Mouse (Mus musculus) MEL (cell line): Measurements from ENCODE around the gene Sorbs1. TPM values are rescaled to one million over a fixed set of nuclear protein-coding genes. Genes with fewer than 3 reads are reported as not detected.

ENCODE experiments used
- DNase-seq: peaks from one replicate; pipeline ENCODE4 v3.0.0; 2011; ENCODE audit warnings: low read depth, low spot score
- H3K27ac ChIP-seq: 2 replicates; pipeline ENCODE4 v1.5.1; 2012; ENCODE audit warnings: low read depth, mild to moderate bottlenecking, control low read depth, low read length, moderate library complexity; ENCODE audit not compliant: control insufficient read depth
- H3K27me3 ChIP-seq, 2 experiments: fragments of 150-350 bp in 1 of 2; sonication (generic) in 1 of 2; 2 replicates each; pipeline ENCODE4 v1.6.1; 2012; ENCODE audit warnings: low read length in 2 of 2, mild to moderate bottlenecking in 2 of 2, improper control_type of control experiment in 1 of 2, moderate library complexity in 1 of 2; ENCODE audit not compliant: insufficient read depth in 2 of 2, control insufficient read depth in 1 of 2
- H3K36me3 ChIP-seq, 2 experiments: 2 replicates each; pipeline ENCODE4 v1.6.1; 2012 to 2014; ENCODE audit warnings: low read length in 2 of 2, improper control_type of control experiment in 1 of 2, inconsistent platforms in 1 of 2, mild to moderate bottlenecking in 1 of 2; ENCODE audit not compliant: insufficient read depth in 2 of 2, control insufficient read depth in 1 of 2
- H3K4me1 ChIP-seq, 2 experiments: fragments of 150-350 bp in 1 of 2; sonication (generic) in 1 of 2; 2 replicates each; pipeline ENCODE4 v1.6.1; 2012; ENCODE audit warnings: low read length in 2 of 2, improper control_type of control experiment in 1 of 2, mild to moderate bottlenecking in 1 of 2; ENCODE audit not compliant: insufficient read depth in 2 of 2, control insufficient read depth in 1 of 2
- H3K4me3 ChIP-seq, 2 experiments: fragments of 150-350 bp in 1 of 2; sonication (generic) in 1 of 2; 2 replicates each; pipeline ENCODE4 v1.5.1; 2012; ENCODE audit warnings: low read depth in 2 of 2, low read length in 2 of 2, mild to moderate bottlenecking in 2 of 2, moderate library complexity in 2 of 2, control low read depth in 1 of 2, improper control_type of control experiment in 1 of 2; ENCODE audit not compliant: control insufficient read depth in 1 of 2, insufficient read depth in 1 of 2
- H3K79me2 ChIP-seq: 2 replicates; pipeline ENCODE4 v1.6.1; 2012; ENCODE audit warnings: mild to moderate bottlenecking, low read length, moderate library complexity; ENCODE audit not compliant: control insufficient read depth, poor library complexity, insufficient read depth
- H3K9ac ChIP-seq: 2 replicates; pipeline ENCODE4 v1.6.1; 2012; ENCODE audit warnings: low read depth, mild to moderate bottlenecking, control low read depth, low read length, moderate library complexity; ENCODE audit not compliant: control insufficient read depth, poor library complexity, severe bottlenecking
- H3K9me3 ChIP-seq: fragments of 150-350 bp; sonication (generic); replicated peaks from 2 replicates; pipeline ENCODE4 v1.6.1; 2012; ENCODE audit warnings: mild to moderate bottlenecking, low read length, improper control_type of control experiment, moderate library complexity; ENCODE audit not compliant: insufficient read depth
- BHLHE40 ChIP-seq: IDR thresholded peaks from 2 replicates; pipeline ENCODE4 v1.6.1; 2012; ENCODE audit warnings: low read depth, mild to moderate bottlenecking, inconsistent platforms, low read length, improper control_type of control experiment, borderline replicate concordance
- CHD1 ChIP-seq: IDR thresholded peaks from 2 replicates; pipeline ENCODE4 v1.6.1; 2012; ENCODE audit warnings: low read depth, mild to moderate bottlenecking, inconsistent platforms, low read length, improper control_type of control experiment
- CHD2 ChIP-seq: IDR thresholded peaks from 2 replicates; pipeline ENCODE4 v1.6.1; 2011; ENCODE audit warnings: low read length, improper control_type of control experiment
- CTCF ChIP-seq, 3 experiments: IDR thresholded peaks in 2 of 3; conservative IDR thresholded peaks in 1 of 3; 2 replicates each; pipeline ENCODE4 v1.5.1; 2011 to 2012; ENCODE audit warnings: low read length in 3 of 3, low read depth in 2 of 3, mild to moderate bottlenecking in 2 of 3, improper control_type of control experiment in 1 of 3, inconsistent platforms in 1 of 3, mixed read lengths in 1 of 3, moderate library complexity in 1 of 3; ENCODE audit not compliant: control insufficient read depth in 1 of 3, insufficient read depth in 1 of 3, poor library complexity in 1 of 3, severe bottlenecking in 1 of 3
- E2F4 ChIP-seq: IDR thresholded peaks from 2 replicates; pipeline ENCODE4 v1.6.1; 2011; ENCODE audit warnings: low read depth, low read length, improper control_type of control experiment, borderline replicate concordance
- ELF1 ChIP-seq: IDR thresholded peaks from 2 replicates; pipeline ENCODE4 v1.6.1; 2014; ENCODE audit warnings: low read depth, mild to moderate bottlenecking, inconsistent platforms, low read length, improper control_type of control experiment, moderate library complexity
- EP300 ChIP-seq, 2 experiments: IDR thresholded peaks; 2 replicates each; pipeline ENCODE4 v1.6.1; 2011; ENCODE audit warnings: improper control_type of control experiment in 2 of 2, low read length in 2 of 2, low read depth in 1 of 2, mild to moderate bottlenecking in 1 of 2
- ETS1 ChIP-seq: IDR thresholded peaks from 2 replicates; pipeline ENCODE4 v1.6.1; 2012; ENCODE audit warnings: low read depth, mild to moderate bottlenecking, inconsistent platforms, low read length, improper control_type of control experiment, moderate library complexity
- GABPA ChIP-seq: IDR thresholded peaks from 2 replicates; pipeline ENCODE4 v1.6.1; 2012; ENCODE audit warnings: low read depth, mild to moderate bottlenecking, inconsistent platforms, low read length, improper control_type of control experiment, moderate library complexity
- HCFC1 ChIP-seq: IDR thresholded peaks from 2 replicates; pipeline ENCODE4 v1.6.1; 2012; ENCODE audit warnings: low read depth, mild to moderate bottlenecking, inconsistent platforms, low read length, improper control_type of control experiment, moderate library complexity
- JUND ChIP-seq: IDR thresholded peaks from 2 replicates; pipeline ENCODE4 v1.6.1; 2011; ENCODE audit warnings: low read depth, mild to moderate bottlenecking, improper control_type of control experiment, low read length
- KAT2A ChIP-seq: conservative IDR thresholded peaks from 2 replicates; pipeline ENCODE4 v1.6.1; 2012; ENCODE audit warnings: low read depth, low read length, improper control_type of control experiment, inconsistent platforms
- MAZ ChIP-seq: IDR thresholded peaks from 2 replicates; pipeline ENCODE4 v1.6.1; 2012; ENCODE audit warnings: low read depth, mild to moderate bottlenecking, inconsistent platforms, low read length, improper control_type of control experiment
- MEF2A ChIP-seq: IDR thresholded peaks from 2 replicates; pipeline ENCODE4 v1.6.1; 2014; ENCODE audit warnings: low read depth, mild to moderate bottlenecking, inconsistent platforms, low read length, improper control_type of control experiment; ENCODE audit not compliant: poor library complexity, insufficient replicate concordance, severe bottlenecking; ENCODE audit errors: extremely low read depth
- MXI1 ChIP-seq: IDR thresholded peaks from 2 replicates; pipeline ENCODE4 v1.6.1; 2011; ENCODE audit warnings: mild to moderate bottlenecking, low read depth, low read length, improper control_type of control experiment
- MYB ChIP-seq: IDR thresholded peaks from 2 replicates; pipeline ENCODE4 v1.6.1; 2011; ENCODE audit warnings: mild to moderate bottlenecking, low read depth, low read length, improper control_type of control experiment
- MYC ChIP-seq: IDR thresholded peaks from 2 replicates; pipeline ENCODE4 v1.6.1; 2011; ENCODE audit warnings: low read depth, mild to moderate bottlenecking, low read length, improper control_type of control experiment, moderate library complexity
- NELFE ChIP-seq: IDR thresholded peaks from 2 replicates; pipeline ENCODE4 v1.6.1; 2011; ENCODE audit warnings: low read depth, low read length, improper control_type of control experiment
- NRF1 ChIP-seq: IDR thresholded peaks from 2 replicates; pipeline ENCODE4 v1.6.1; 2014; ENCODE audit warnings: low read depth, mild to moderate bottlenecking, inconsistent platforms, low read length, improper control_type of control experiment, moderate library complexity; ENCODE audit not compliant: poor library complexity, insufficient read depth, severe bottlenecking
- POLR2AphosphoS2 ChIP-seq: IDR thresholded peaks from 2 replicates; pipeline ENCODE4 v1.6.1; 2011; ENCODE audit warnings: low read length, improper control_type of control experiment
- RAD21 ChIP-seq: IDR thresholded peaks from 2 replicates; pipeline ENCODE4 v1.6.1; 2011; ENCODE audit warnings: mild to moderate bottlenecking, low read depth, low read length, improper control_type of control experiment
- SIN3A ChIP-seq: IDR thresholded peaks from 2 replicates; pipeline ENCODE4 v1.6.1; 2012; ENCODE audit warnings: low read length, improper control_type of control experiment, inconsistent platforms
- SMC3 ChIP-seq: IDR thresholded peaks from 2 replicates; pipeline ENCODE4 v1.6.1; 2011; ENCODE audit warnings: low read depth, low read length, improper control_type of control experiment
- TAL1 ChIP-seq: IDR thresholded peaks from 2 replicates; pipeline ENCODE4 v1.6.1; 2012; ENCODE audit warnings: mild to moderate bottlenecking, inconsistent platforms, low read length, moderate library complexity, mixed read lengths
- ZKSCAN1 ChIP-seq: IDR thresholded peaks from 2 replicates; pipeline ENCODE4 v1.6.1; 2012; ENCODE audit warnings: low read depth, mild to moderate bottlenecking, inconsistent platforms, low read length, improper control_type of control experiment, moderate library complexity
- ZNF384 ChIP-seq: IDR thresholded peaks from 2 replicates; pipeline ENCODE4 v1.6.1; 2012; ENCODE audit warnings: low read depth, mild to moderate bottlenecking, inconsistent platforms, low read length, improper control_type of control experiment
- polyA plus RNA-seq, 2 experiments: library from polyadenylated mRNA; stranded (reverse) in 1 of 2; unstranded in 1 of 2; fragments of >175 nt in 1 of 2; fragments of >200 nt in 1 of 2; gene quantifications; 2 replicates each; pipeline versions ENCODE4 v1.2.1 to v1.2.4; 2012; ENCODE audit warnings: low replicate concordance in 2 of 2, low read depth in 1 of 2; ENCODE audit not compliant: insufficient read length in 2 of 2, insufficient read depth in 1 of 2, missing spikeins in 1 of 2
- total RNA-seq: library from RNA; depleted of rRNA; stranded (reverse); fragments of 300-350 nt; gene quantifications from 2 replicates; pipeline ENCODE4 v1.2.3, GENCODE M21; 2012

Sorbs1 gene
- total and polyA plus RNA-seq, 3 experiments: 1.3 to 5.3 TPM; not detected in 1

DNA sequence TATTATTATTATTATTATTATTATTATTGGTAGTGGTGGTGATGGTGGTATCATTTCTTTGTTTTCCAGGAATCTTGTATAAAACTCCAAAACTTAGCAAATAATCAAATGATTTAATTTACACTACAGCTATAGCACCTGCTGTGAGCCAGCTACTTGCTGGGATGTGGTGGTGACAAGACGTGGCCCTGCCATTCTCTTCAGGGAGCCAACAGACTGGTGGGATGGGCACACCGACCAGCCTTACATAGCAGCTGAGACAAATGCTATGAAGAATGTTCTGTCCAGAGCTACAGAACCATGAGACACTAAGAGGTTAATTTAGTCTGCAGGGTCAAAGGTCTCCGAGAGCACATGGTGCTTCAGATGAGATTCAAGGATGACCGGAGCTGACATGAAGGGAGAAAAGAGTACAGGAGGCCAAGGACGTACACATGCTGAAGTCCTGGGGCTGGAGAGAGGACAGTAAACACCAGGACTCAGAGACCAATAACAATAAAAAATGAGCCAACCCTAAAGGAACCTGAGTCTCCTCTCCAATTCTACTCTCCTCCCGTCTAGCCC, 15.3 kb downstream of the Sorbs1 start:
- TF ChIP-seq TAL1: no peak
- no peak for TF ChIP-seq CTCF (IDR thresholded peaks at IDR 0.05 in 2 of 3, conservative IDR thresholded peaks at IDR 0.05 in 1 of 3; ENCODE audit: control insufficient read depth in 1 of 3, insufficient read depth in 1 of 3, low read depth in 2 of 3, low read length in 3 of 3, poor library complexity in 1 of 3, severe bottlenecking in 1 of 3)
- TF ChIP-seq MYC: no peak
- no peak for TF ChIP-seq RAD21
- no peak for TF ChIP-seq MXI1
- TF ChIP-seq MAZ: no peak
- no peak for TF ChIP-seq CHD2
- no peak for TF ChIP-seq E2F4
- TF ChIP-seq KAT2A: no peak
- no peak for TF ChIP-seq CHD1
- no peak for TF ChIP-seq EP300 (IDR thresholded peaks at IDR 0.05; ENCODE audit: low read depth in 1 of 2, low read length in 2 of 2)
- no peak for TF ChIP-seq NELFE
- TF ChIP-seq ETS1: no peak
- no peak for TF ChIP-seq POLR2AphosphoS2
- H3K4me1 ChIP-seq: 0 out of 4 replicates have a peak, but pooled peaks cover 0 to 3% of the 10 kb centered on the region in 2 experiments
- H3K27ac ChIP-seq: no peak overlapping the region

GRCm38 (mm10) chr19:40496509-40497267, 16.9 kb downstream of the Sorbs1 start:
- no peaks in the 10 kb centered on the region; a peak in 1 of 4 replicates for H3K36me3 ChIP-seq
- H3K27ac ChIP-seq: no peak overlapping the region
- H3K9me3 ChIP-seq: no peaks in the 10 kb centered on the region
- TF ChIP-seq ELF1: no peak
- no peak for TF ChIP-seq HCFC1
- TF ChIP-seq RAD21: no peak
- no peak for TF ChIP-seq EP300 (IDR thresholded peaks at IDR 0.05; ENCODE audit: low read depth in 1 of 2, low read length in 2 of 2)
- no peak for TF ChIP-seq KAT2A
- TF ChIP-seq MEF2A: no peak
- TF ChIP-seq JUND: no peak
- TF ChIP-seq POLR2AphosphoS2: no peak
- TF ChIP-seq SMC3: no peak
- no peak for TF ChIP-seq NELFE
- TF ChIP-seq MYB: no peak
- TF ChIP-seq ZNF384: no peak
- TF ChIP-seq GABPA: no peak
- no peak for TF ChIP-seq ZKSCAN1
- no peak for TF ChIP-seq NRF1
- no peak for TF ChIP-seq ETS1
- no peak for TF ChIP-seq MAZ
- TF ChIP-seq BHLHE40: no peak
- TF ChIP-seq SIN3A: no peak
- H3K79me2 ChIP-seq: no peaks in the 10 kb centered on the region
- H3K4me1 ChIP-seq: 0 out of 4 replicates have a peak, but pooled peaks cover 0 to 3% of the 10 kb centered on the region in 2 experiments
- DNase-seq: no peak
- no peak overlapping the region for H3K4me3 ChIP-seq
- no peak overlapping the region for H3K9ac ChIP-seq
- H3K27me3 ChIP-seq: no peaks in the 10 kb centered on the region

More for the DNA sequence above, 15.3 kb downstream of the Sorbs1 start:
- Histone ChIP-seq H3K9me3 (no peaks in the 10 kb centered on the region), H3K36me3 (no peaks in the 10 kb centered on the region; a peak in 1 of 4 replicates), H3K27me3 (no peaks in the 10 kb centered on the region), H3K4me3 (no peak overlapping the region), H3K9ac (no peak overlapping the region), H3K79me2 (no peaks in the 10 kb centered on the region)
- no peak for DNase-seq
